Mouse (Mus musculus) CH12.LX (cell line): ENCODE measurements around the gene Syp. TPM values are rescaled to one million over a fixed set of nuclear protein-coding genes. Genes with fewer than 3 reads are reported as not detected.
A peak's percentile ranks its signal among the peaks of the same experiment; 100 is the strongest.

Experiments used
- DNase-seq: peaks from one replicate; pipeline ENCODE4 v3.0.0-alpha.2; 2013; ENCODE audit errors: extremely low read depth
- H3K27ac ChIP-seq: 2 replicates; pipeline ENCODE4 v1.5.1; 2012; ENCODE audit warnings: low read depth, mild to moderate bottlenecking, control low read depth, moderate library complexity; ENCODE audit not compliant: insufficient read depth
- H3K27me3 ChIP-seq: replicated peaks from 2 replicates; pipeline ENCODE3; 2012; ENCODE audit warnings: inconsistent platforms
- H3K36me3 ChIP-seq, 2 experiments: replicated peaks in 1 of 2; 2 replicates each; pipeline versions ENCODE3 to v1.6.1; 2012; ENCODE audit warnings: inconsistent platforms in 1 of 2, low read length in 1 of 2, mild to moderate bottlenecking in 1 of 2, mixed read lengths in 1 of 2, moderate library complexity in 1 of 2; ENCODE audit not compliant: control insufficient read depth in 1 of 2, insufficient read depth in 1 of 2
- H3K4me1 ChIP-seq, 2 experiments: 2 replicates each; pipeline ENCODE4 v1.6.1; 2012; ENCODE audit warnings: inconsistent platforms in 1 of 2, moderate library complexity in 1 of 2; ENCODE audit not compliant: insufficient read depth in 2 of 2, control insufficient read depth in 1 of 2
- H3K4me2 ChIP-seq: 2 replicates; pipeline ENCODE4 v1.6.1; 2012; ENCODE audit warnings: low read depth, mild to moderate bottlenecking, control low read depth; ENCODE audit not compliant: poor library complexity, insufficient read depth, severe bottlenecking
- H3K4me3 ChIP-seq, 3 experiments: fragments of 150-350 bp in 1 of 3; sonication (generic) in 1 of 3; replicated peaks in 1 of 3; 2 replicates each; pipeline versions ENCODE3 to v1.5.1; 2011 to 2012; ENCODE audit warnings: low read depth in 2 of 3, low read length in 2 of 3, mild to moderate bottlenecking in 2 of 3, moderate library complexity in 2 of 3, control low read depth in 1 of 3, improper control_type of control experiment in 1 of 3, inconsistent platforms in 1 of 3, mixed read lengths in 1 of 3; ENCODE audit not compliant: poor library complexity in 1 of 3
- H3K79me2 ChIP-seq: replicated peaks from 2 replicates; pipeline ENCODE4 v1.6.1; 2012; ENCODE audit warnings: mild to moderate bottlenecking, moderate library complexity; ENCODE audit not compliant: control insufficient read depth, poor library complexity, insufficient read depth, severe bottlenecking; ENCODE audit errors: extremely low read depth
- H3K9ac ChIP-seq: 2 replicates; pipeline ENCODE4 v1.6.1; 2012; ENCODE audit warnings: low read depth, mild to moderate bottlenecking, control low read depth, moderate library complexity; ENCODE audit not compliant: insufficient read depth
- H3K9me3 ChIP-seq: replicated peaks from 2 replicates; pipeline ENCODE3; 2012; ENCODE audit warnings: low read length, inconsistent platforms, mixed read lengths
- BHLHE40 ChIP-seq: IDR thresholded peaks from 2 replicates; pipeline ENCODE4 v1.6.1; 2011; ENCODE audit warnings: mild to moderate bottlenecking, low read depth, low read length, improper control_type of control experiment
- CHD2 ChIP-seq: IDR thresholded peaks from 2 replicates; pipeline ENCODE4 v1.6.1; 2011; ENCODE audit warnings: low read length, improper control_type of control experiment
- CTCF ChIP-seq, 2 experiments: IDR thresholded peaks in 1 of 2; conservative IDR thresholded peaks in 1 of 2; 2 replicates each; pipeline ENCODE4 v1.5.1; 2011 to 2012; ENCODE audit warnings: low read depth in 2 of 2, low read length in 2 of 2, improper control_type of control experiment in 1 of 2, inconsistent platforms in 1 of 2, mild to moderate bottlenecking in 1 of 2, moderate library complexity in 1 of 2
- E2F4 ChIP-seq: IDR thresholded peaks from 2 replicates; pipeline ENCODE4 v1.6.1; 2011; ENCODE audit warnings: low read depth, low read length, improper control_type of control experiment; ENCODE audit not compliant: insufficient replicate concordance
- ELF1 ChIP-seq: IDR thresholded peaks from 2 replicates; pipeline ENCODE4 v1.6.1; 2014; ENCODE audit warnings: low read depth, mild to moderate bottlenecking, inconsistent platforms, low read length, improper control_type of control experiment
- EP300 ChIP-seq: IDR thresholded peaks from 2 replicates; pipeline ENCODE4 v1.6.1; 2011; ENCODE audit warnings: low read length, improper control_type of control experiment
- ETS1 ChIP-seq: conservative IDR thresholded peaks from 2 replicates; pipeline ENCODE4 v1.6.1; 2012; ENCODE audit warnings: low read depth, mild to moderate bottlenecking, inconsistent platforms, low read length, improper control_type of control experiment, moderate library complexity
- HCFC1 ChIP-seq: IDR thresholded peaks from 2 replicates; pipeline ENCODE4 v1.6.1; 2012; ENCODE audit warnings: low read depth, mild to moderate bottlenecking, inconsistent platforms, low read length, improper control_type of control experiment
- MAFK ChIP-seq: IDR thresholded peaks from 2 replicates; pipeline ENCODE4 v1.6.1; 2011; ENCODE audit warnings: low read length, improper control_type of control experiment; ENCODE audit not compliant: insufficient replicate concordance
- MAX ChIP-seq: IDR thresholded peaks from 2 replicates; pipeline ENCODE4 v1.6.1; 2011; ENCODE audit warnings: low read length, improper control_type of control experiment
- MEF2A ChIP-seq: IDR thresholded peaks from 2 replicates; pipeline ENCODE4 v1.6.1; 2014; ENCODE audit warnings: low read depth, mild to moderate bottlenecking, inconsistent platforms, low read length, improper control_type of control experiment, borderline replicate concordance
- MXI1 ChIP-seq: IDR thresholded peaks from 2 replicates; pipeline ENCODE4 v1.6.1; 2011; ENCODE audit warnings: mild to moderate bottlenecking, low read depth, low read length, improper control_type of control experiment
- MYC ChIP-seq: IDR thresholded peaks from 2 replicates; pipeline ENCODE4 v1.6.1; 2011; ENCODE audit warnings: low read depth, mild to moderate bottlenecking, improper control_type of control experiment, low read length
- NELFE ChIP-seq: IDR thresholded peaks from 2 replicates; pipeline ENCODE4 v1.6.1; 2011; ENCODE audit warnings: low read depth, low read length, improper control_type of control experiment
- NRF1 ChIP-seq: IDR thresholded peaks from 2 replicates; pipeline ENCODE4 v1.6.1; 2014; ENCODE audit warnings: low read depth, mild to moderate bottlenecking, inconsistent platforms, low read length, improper control_type of control experiment, moderate library complexity
- RAD21 ChIP-seq: IDR thresholded peaks from 2 replicates; pipeline ENCODE4 v1.6.1; 2011; ENCODE audit warnings: low read depth, mild to moderate bottlenecking, low read length, improper control_type of control experiment, moderate library complexity
- RCOR1 ChIP-seq: conservative IDR thresholded peaks from 2 replicates; pipeline ENCODE4 v1.6.1; 2012; ENCODE audit warnings: low read depth, mild to moderate bottlenecking, inconsistent platforms, low read length, improper control_type of control experiment
- SIN3A ChIP-seq: IDR thresholded peaks from 2 replicates; pipeline ENCODE4 v1.6.1; 2012; ENCODE audit warnings: low read length, improper control_type of control experiment, inconsistent platforms
- SMC3 ChIP-seq: IDR thresholded peaks from 2 replicates; pipeline ENCODE4 v1.6.1; 2011; ENCODE audit warnings: low read depth, low read length, improper control_type of control experiment
- TBP ChIP-seq: conservative IDR thresholded peaks from 2 replicates; pipeline ENCODE4 v1.6.1; 2011; ENCODE audit warnings: low read depth, low read length, improper control_type of control experiment
- UBTF ChIP-seq: IDR thresholded peaks from 2 replicates; pipeline ENCODE4 v1.6.1; 2012; ENCODE audit warnings: low read depth, mild to moderate bottlenecking, inconsistent platforms, low read length, improper control_type of control experiment, moderate library complexity
- USF1 ChIP-seq: IDR thresholded peaks from 2 replicates; pipeline ENCODE4 v1.6.1; 2014; ENCODE audit warnings: low read depth, mild to moderate bottlenecking, inconsistent platforms, low read length, improper control_type of control experiment
- USF2 ChIP-seq: conservative IDR thresholded peaks from 2 replicates; pipeline ENCODE4 v1.6.1; 2011; ENCODE audit warnings: low read depth, low read length, improper control_type of control experiment
- ZC3H11A ChIP-seq: IDR thresholded peaks from 2 replicates; pipeline ENCODE4 v1.6.1; 2012; ENCODE audit warnings: low read depth, mild to moderate bottlenecking, inconsistent platforms, low read length, improper control_type of control experiment
- ZKSCAN1 ChIP-seq: IDR thresholded peaks from 2 replicates; pipeline ENCODE4 v1.6.1; 2012; ENCODE audit warnings: low read depth, inconsistent platforms, low read length, improper control_type of control experiment, borderline replicate concordance
- dilution Hi-C: fragments of 300-500 bp; cut with MboI; formaldehyde crosslinking; loops from 2 replicates; pipeline ENCODE4 v1.14.3; 2020; ENCODE audit warnings: low sequenced_read_pairs; ENCODE audit not compliant: extremely low pct_unique_long_range_greater_than_20kb, extremely low pct_ligation_motif_present
- in situ Hi-C: fragments of 300-500 bp; cut with MboI; formaldehyde crosslinking; loops from 3 replicates; pipeline ENCODE4 v1.14.3; 2019; ENCODE audit warnings: low sequenced_read_pairs, low pct_ligation_motif_present, low pct_unique_long_range_greater_than_20kb, mixed read lengths
- polyA plus RNA-seq: library from polyadenylated mRNA; unstranded; fragments of >175 nt; gene quantifications from 2 replicates; pipeline ENCODE4 v1.2.1, GENCODE M21; 2012; ENCODE audit warnings: low read depth; ENCODE audit not compliant: insufficient read length
- total RNA-seq, 2 experiments: library from RNA; depleted of rRNA; stranded (reverse); fragments of 300-350 nt in 1 of 2; fragments of >200 nt in 1 of 2; gene quantifications; 2 replicates each; pipeline ENCODE4 v1.2.3; 2012 to 2014

Gene Syp
- total and polyA plus RNA-seq, 3 experiments, result 0.27 to 1.2 (median 0.74) TPM

GRCm38 (mm10) chrX:7640785-7641184, 2.5 kb downstream of the Syp start:
- TF ChIP-seq BHLHE40, result no peak
- TF ChIP-seq MAFK, result no peak
- DNase-seq, result no peak
- Histone ChIP-seq H3K9ac (no peak overlapping the region), H3K79me2 (no peaks in the 10 kb centered on the region), H3K4me3 (no peak overlapping the region), H3K4me1 (peaks cover 3 to 4% of the 10 kb centered on the region in 2 experiments; a peak in 2 of 4 replicates), H3K27me3 (peaks cover 13% of the 10 kb centered on the region), H3K4me2 (no peak overlapping the region), H3K9me3 (no peaks in the 10 kb centered on the region), H3K27ac (no peak overlapping the region), H3K36me3 (no peaks in the 10 kb centered on the region)
- in situ Hi-C loops, result no loop called here
- dilution Hi-C loops, result no loop called here

GRCm38 (mm10) chrX:7645349-7645748, 7.1 kb downstream of the Syp start:
- in situ Hi-C loops, result no loop called here
- peak; percentile 85 for DNase-seq
- Histone ChIP-seq H3K4me1 (peaks cover 3 to 7% of the 10 kb centered on the region in 2 experiments; a peak in 3 of 4 replicates), H3K27ac (no peak overlapping the region), H3K27me3 (peaks cover 8% of the 10 kb centered on the region), H3K4me3 (no peak overlapping the region), H3K4me2 (no peak overlapping the region), H3K36me3 (no peaks in the 10 kb centered on the region), H3K9ac (no peak overlapping the region), H3K9me3 (no peaks in the 10 kb centered on the region), H3K79me2 (no peaks in the 10 kb centered on the region)
- no peak for TF ChIP-seq ELF1
- TF ChIP-seq BHLHE40, result peak; percentile 88
- peak; percentile 61 for TF ChIP-seq SMC3
- TF ChIP-seq CTCF (conservative IDR thresholded peaks at IDR 0.05 in 1 of 2, IDR thresholded peaks at IDR 0.05 in 1 of 2; ENCODE audit: low read depth in 2 of 2, low read length in 2 of 2), result peak in 1 of 2 experiments; percentile 69; a peak in 2 of 4 replicates
- TF ChIP-seq USF1, result peak; percentile 87
- no peak for TF ChIP-seq HCFC1
- no peak for TF ChIP-seq TBP
- TF ChIP-seq MAX, result peak; percentile 88
- peak; percentile 89 for TF ChIP-seq MYC
- TF ChIP-seq MXI1, result 0 out of 2 replicates have a peak, but pooled peaks have one; percentile 28
- TF ChIP-seq RAD21, result peak; percentile 54
- peak; percentile 83 for TF ChIP-seq USF2
- dilution Hi-C loops, result no loop called here

- Histone ChIP-seq H3K4me1 (peaks cover 3 to 15% of the 10 kb centered on the region in 2 experiments; a peak in 3 of 4 replicates), H3K9ac (peak overlapping the region; percentile 88), H3K4me2 (peak overlapping the region; percentile 51), H3K27ac (peak overlapping the region; percentile 75), H3K27me3 (no peaks in the 10 kb centered on the region), H3K79me2 (no peaks in the 10 kb centered on the region), H3K36me3 (no peaks in the 10 kb centered on the region), H3K9me3 (no peaks in the 10 kb centered on the region), H3K4me3 (peak overlapping the region; percentile 47 to 70 (median 58))
- dilution Hi-C loops, result no loop called here
- in situ Hi-C loops, result no loop called here
- DNase-seq, result peak; percentile 93
- TF ChIP-seq MXI1 (no peak; the same call in 1 of the 2 replicates), RCOR1 (no peak), EP300 (no peak), UBTF (peak; percentile 78; the same call in 1 of the 2 replicates), NRF1 (peak; percentile 91), ZKSCAN1 (no peak; the same call in 1 of the 2 replicates), MAX (no peak; the same call in 1 of the 2 replicates), CHD2 (peak; percentile 95), HCFC1 (peak; percentile 76), ELF1 (peak; percentile 92), RAD21 (peak; percentile 40), SIN3A (peak; percentile 61; the same call in 1 of the 2 replicates), MEF2A (no peak), USF2 (no peak), ZC3H11A (no peak), E2F4 (no peak), ETS1 (no peak), NELFE (peak; percentile 42; the same call in 1 of the 2 replicates)
Observed at GRCm38 (mm10) chrX:7648671-7649304, 10.5 kb downstream of the Syp start.
